Mouse (Mus musculus): ENCODE results near the gene Erc2.

The Erc2 gene

GRCm38 (mm10) chr14:27811649-27812048 lies 189.4 kb downstream of the Erc2 start:
- Histone ChIP-seq H3K36me3 (ENCODE audit: control insufficient read depth, insufficient read depth, low read length, poor library complexity, severe bottlenecking) (no peaks in the 10 kb centered on the region), H3K27me3 (ENCODE audit: control insufficient read depth, insufficient read depth, low read length, poor library complexity, severe bottlenecking) (no peaks in the 10 kb centered on the region; the same call in 1 of the 2 replicates)
- DNase-seq (ENCODE audit: low read depth, low spot score), result no peak

GRCm38 (mm10) chr14:27815739-27816138 lies 193.5 kb downstream of the Erc2 start:
- DNase-seq (ENCODE audit: low read depth, low spot score), result no peak
- H3K36me3 ChIP-seq (ENCODE audit: control insufficient read depth, insufficient read depth, low read length, poor library complexity, severe bottlenecking), result no peaks in the 10 kb centered on the region
- no peaks in the 10 kb centered on the region for H3K27me3 ChIP-seq (ENCODE audit: control insufficient read depth, insufficient read depth, low read length, poor library complexity, severe bottlenecking)

- no peak for DNase-seq (ENCODE audit: low read depth, low spot score)
- no peaks in the 10 kb centered on the region for H3K27me3 ChIP-seq (ENCODE audit: control insufficient read depth, insufficient read depth, low read length, poor library complexity, severe bottlenecking)
- H3K36me3 ChIP-seq (ENCODE audit: control insufficient read depth, insufficient read depth, low read length, poor library complexity, severe bottlenecking), result no peaks in the 10 kb centered on the region
These were observed 196.8 kb downstream of the Erc2 start for GRCm38 (mm10) chr14:27818986-27819385.

GRCm38 (mm10) chr14:27821801-27822200 lies 199.6 kb downstream of the Erc2 start:
- Histone ChIP-seq H3K36me3 (ENCODE audit: control insufficient read depth, insufficient read depth, low read length, poor library complexity, severe bottlenecking) (no peaks in the 10 kb centered on the region), H3K27me3 (ENCODE audit: control insufficient read depth, insufficient read depth, low read length, poor library complexity, severe bottlenecking) (no peaks in the 10 kb centered on the region)
- no peak for DNase-seq (ENCODE audit: low read depth, low spot score)

GRCm38 (mm10) chr14:27822566-27822965 lies 200.3 kb downstream of the Erc2 start:
- no peaks in the 10 kb centered on the region for H3K36me3 ChIP-seq (ENCODE audit: control insufficient read depth, insufficient read depth, low read length, poor library complexity, severe bottlenecking)
- H3K27me3 ChIP-seq (ENCODE audit: control insufficient read depth, insufficient read depth, low read length, poor library complexity, severe bottlenecking), result no peaks in the 10 kb centered on the region
- DNase-seq (ENCODE audit: low read depth, low spot score), result no peak

- DNase-seq (ENCODE audit: low read depth, low spot score), result no peak
- Histone ChIP-seq H3K36me3 (ENCODE audit: control insufficient read depth, insufficient read depth, low read length, poor library complexity, severe bottlenecking) (no peaks in the 10 kb centered on the region), H3K27me3 (ENCODE audit: control insufficient read depth, insufficient read depth, low read length, poor library complexity, severe bottlenecking) (no peaks in the 10 kb centered on the region)
These were observed 200.8 kb downstream of the Erc2 start for GRCm38 (mm10) chr14:27823048-27823447.

GRCm38 (mm10) chr14:27823897-27824296 lies 201.7 kb downstream of the Erc2 start:
- no peaks in the 10 kb centered on the region for H3K27me3 ChIP-seq (ENCODE audit: control insufficient read depth, insufficient read depth, low read length, poor library complexity, severe bottlenecking)

GRCm38 (mm10) chr14:27826829-27827228 lies 204.6 kb downstream of the Erc2 start:
- Histone ChIP-seq H3K36me3 (ENCODE audit: control insufficient read depth, insufficient read depth, low read length, poor library complexity, severe bottlenecking) (no peaks in the 10 kb centered on the region), H3K27me3 (ENCODE audit: control insufficient read depth, insufficient read depth, low read length, poor library complexity, severe bottlenecking) (no peaks in the 10 kb centered on the region)
- no peak for DNase-seq (ENCODE audit: low read depth, low spot score)

More at GRCm38 (mm10) chr14:27823897-27824296, 201.7 kb downstream of the Erc2 start:
- no peak for DNase-seq (ENCODE audit: low read depth, low spot score)
- H3K36me3 ChIP-seq (ENCODE audit: control insufficient read depth, insufficient read depth, low read length, poor library complexity, severe bottlenecking), result no peaks in the 10 kb centered on the region

- Histone ChIP-seq H3K36me3 (ENCODE audit: control insufficient read depth, insufficient read depth, low read length, poor library complexity, severe bottlenecking) (no peaks in the 10 kb centered on the region), H3K27me3 (ENCODE audit: control insufficient read depth, insufficient read depth, low read length, poor library complexity, severe bottlenecking) (no peaks in the 10 kb centered on the region)
- no peak for DNase-seq (ENCODE audit: low read depth, low spot score)
These were observed 205.9 kb downstream of the Erc2 start for GRCm38 (mm10) chr14:27828089-27828488.

GRCm38 (mm10) chr14:27832196-27832595 lies 210.0 kb downstream of the Erc2 start:
- no peak for DNase-seq (ENCODE audit: low read depth, low spot score)
- H3K36me3 ChIP-seq (ENCODE audit: control insufficient read depth, insufficient read depth, low read length, poor library complexity, severe bottlenecking), result no peaks in the 10 kb centered on the region
- no peaks in the 10 kb centered on the region for H3K27me3 ChIP-seq (ENCODE audit: control insufficient read depth, insufficient read depth, low read length, poor library complexity, severe bottlenecking)

GRCm38 (mm10) chr14:27835351-27835750 lies 213.1 kb downstream of the Erc2 start:
- Histone ChIP-seq H3K27me3 (ENCODE audit: control insufficient read depth, insufficient read depth, low read length, poor library complexity, severe bottlenecking) (no peaks in the 10 kb centered on the region), H3K36me3 (ENCODE audit: control insufficient read depth, insufficient read depth, low read length, poor library complexity, severe bottlenecking) (no peaks in the 10 kb centered on the region)
- no peak for DNase-seq (ENCODE audit: low read depth, low spot score)

GRCm38 (mm10) chr14:27837601-27838105 lies 215.4 kb downstream of the Erc2 start:
- H3K36me3 ChIP-seq (ENCODE audit: control insufficient read depth, insufficient read depth, low read length, poor library complexity, severe bottlenecking), result no peaks in the 10 kb centered on the region
- no peak for DNase-seq (ENCODE audit: low read depth, low spot score)
- H3K27me3 ChIP-seq (ENCODE audit: control insufficient read depth, insufficient read depth, low read length, poor library complexity, severe bottlenecking), result no peaks in the 10 kb centered on the region

GRCm38 (mm10) chr14:27840120-27840519 lies 217.9 kb downstream of the Erc2 start:
- no peaks in the 10 kb centered on the region for H3K27me3 ChIP-seq (ENCODE audit: control insufficient read depth, insufficient read depth, low read length, poor library complexity, severe bottlenecking)
- no peaks in the 10 kb centered on the region for H3K36me3 ChIP-seq (ENCODE audit: control insufficient read depth, insufficient read depth, low read length, poor library complexity, severe bottlenecking)
- no peak for DNase-seq (ENCODE audit: low read depth, low spot score)

GRCm38 (mm10) chr14:27846875-27847274 lies 224.6 kb downstream of the Erc2 start:
- H3K27me3 ChIP-seq (ENCODE audit: control insufficient read depth, insufficient read depth, low read length, poor library complexity, severe bottlenecking), result no peaks in the 10 kb centered on the region
- H3K36me3 ChIP-seq (ENCODE audit: control insufficient read depth, insufficient read depth, low read length, poor library complexity, severe bottlenecking), result no peaks in the 10 kb centered on the region
- no peak for DNase-seq (ENCODE audit: low read depth, low spot score)

GRCm38 (mm10) chr14:27847291-27847690 lies 225.1 kb downstream of the Erc2 start:
- no peak for DNase-seq (ENCODE audit: low read depth, low spot score)

GRCm38 (mm10) chr14:27851231-27851630 lies 229.0 kb downstream of the Erc2 start:
- DNase-seq (ENCODE audit: low read depth, low spot score), result no peak
- no peaks in the 10 kb centered on the region for H3K36me3 ChIP-seq (ENCODE audit: control insufficient read depth, insufficient read depth, low read length, poor library complexity, severe bottlenecking)
- no peaks in the 10 kb centered on the region for H3K27me3 ChIP-seq (ENCODE audit: control insufficient read depth, insufficient read depth, low read length, poor library complexity, severe bottlenecking)

More at GRCm38 (mm10) chr14:27847291-27847690, 225.1 kb downstream of the Erc2 start:
- Histone ChIP-seq H3K27me3 (ENCODE audit: control insufficient read depth, insufficient read depth, low read length, poor library complexity, severe bottlenecking) (no peaks in the 10 kb centered on the region), H3K36me3 (ENCODE audit: control insufficient read depth, insufficient read depth, low read length, poor library complexity, severe bottlenecking) (no peaks in the 10 kb centered on the region)

Data from splenic B cell, adult 2 months (primary cell).